Mouse (Mus musculus) embryonic facial prominence, embryonic 13.5 days (tissue): Measurements from ENCODE around the gene Herc2. TPM values are rescaled to one million over a fixed set of nuclear protein-coding genes. Genes with fewer than 3 reads are reported as not detected.

Experiments used
- polyA plus RNA-seq: library from polyadenylated mRNA; unstranded; fragments of >200 nt; fragmentation: Nextera tagmentation; extraction: Ambion mirVana; gene quantifications from 2 replicates; pipeline ENCODE4 v1.2.1, GENCODE M21; 2015

The Herc2 gene
- polyA plus RNA-seq, 1 experiment from 2014 or later: 32.5 TPM

Other genes with a start within 250 kb of the Herc2 start
- 119 and 125 TPM in 2 replicates for gene Cyfip1, start 208.5 kb upstream of the Herc2 start, polyA plus RNA-seq
- 41.9 and 43.1 TPM in 2 replicates for gene Nipa2, start 87.7 kb upstream of the Herc2 start, polyA plus RNA-seq
- 9.8 and 10.3 TPM in 2 replicates for gene Nipa1, start 30.2 kb upstream of the Herc2 start, polyA plus RNA-seq
- 0.19 TPM in 1 of 2 replicates, not detected in the other for gene Oca2, start 189.6 kb downstream of the Herc2 start, polyA plus RNA-seq